Mouse (Mus musculus): ENCODE measurements around the gene Lurap1. TPM values are rescaled to one million over a fixed set of nuclear protein-coding genes. Genes with fewer than 3 reads are reported as not detected.

Lurap1 gene
- polyA plus RNA-seq, 2 experiments, result 1.7 to 2.5 TPM

- no peak overlapping the region for H3K9ac ChIP-seq (ENCODE audit: low read depth, low read length, severe bottlenecking)
- ATAC-seq (ENCODE audit: low FRiP score, low read depth) (no peak), DNase-seq (ENCODE audit: low spot score) (no peak)
- no peaks in the 10 kb centered on the region for H3K9me3 ChIP-seq (ENCODE audit: control insufficient read depth, low read length)
- TF ChIP-seq POLR2A (IDR thresholded peaks at IDR 0.05; ENCODE audit: borderline replicate concordance, extremely low read depth, insufficient read depth, insufficient read length), result no peak
- no peaks in the 10 kb centered on the region for H3K4me1 ChIP-seq (ENCODE audit: control insufficient read depth, insufficient read depth, low read length)
- peak overlapping the region; percentile 31 for H3K4me2 ChIP-seq (replicated peaks; ENCODE audit: low read depth, low read length, severe bottlenecking)
- no peaks in the 10 kb centered on the region for H3K36me3 ChIP-seq (ENCODE audit: control insufficient read depth, insufficient read depth, low read length)
- H3K27me3 ChIP-seq (ENCODE audit: control insufficient read depth, insufficient read depth, low read length), result no peaks in the 10 kb centered on the region
- no peak overlapping the region; the same call in 1 of the 2 replicates for H3K27ac ChIP-seq (replicated peaks; ENCODE audit: low read depth, low read length)
- WGBS, result 8% methylated on average over 12 of the region's 12 CpGs
- H3K4me3 ChIP-seq (replicated peaks; ENCODE audit: low read length), result no peak overlapping the region
Observed at GRCm38 (mm10) chr4:116182745-116183144, 31.6 kb upstream of the Lurap1 start.

DNA sequence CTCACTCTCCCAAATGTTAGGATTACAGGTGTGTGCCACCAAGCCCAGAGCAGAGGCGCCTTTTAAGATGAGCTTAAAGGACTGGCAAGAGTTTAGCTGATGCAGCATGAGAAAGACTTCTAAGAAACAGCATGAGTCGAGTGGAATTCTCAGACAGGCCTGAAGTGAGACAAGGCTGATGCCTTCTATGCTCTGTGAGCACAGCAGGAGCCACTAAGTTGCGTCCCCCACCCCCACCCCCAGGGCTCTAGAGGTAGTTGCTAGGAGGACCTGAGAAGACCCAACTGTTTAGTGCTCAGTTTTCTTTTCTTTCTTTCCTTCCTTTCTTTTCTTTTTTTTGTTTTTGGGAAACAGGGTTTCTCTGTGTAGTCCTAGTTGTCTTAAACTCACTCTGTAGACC, 30.9 kb upstream of the Lurap1 start:
- ATAC-seq (ENCODE audit: low FRiP score, low read depth) (no peak), DNase-seq (ENCODE audit: low spot score) (no peak)
- Histone ChIP-seq H3K27ac (replicated peaks; ENCODE audit: low read depth, low read length) (no peak overlapping the region), H3K4me2 (replicated peaks; ENCODE audit: low read depth, low read length, severe bottlenecking) (no peak overlapping the region), H3K9me3 (ENCODE audit: control insufficient read depth, low read length) (no peaks in the 10 kb centered on the region), H3K4me1 (ENCODE audit: control insufficient read depth, insufficient read depth, low read length) (peaks cover 5% of the 10 kb centered on the region), H3K9ac (ENCODE audit: low read depth, low read length, severe bottlenecking) (no peak overlapping the region), H3K27me3 (ENCODE audit: control insufficient read depth, insufficient read depth, low read length) (no peaks in the 10 kb centered on the region), H3K4me3 (replicated peaks; ENCODE audit: low read length) (no peak overlapping the region), H3K36me3 (ENCODE audit: control insufficient read depth, insufficient read depth, low read length) (no peaks in the 10 kb centered on the region)
- 52% methylated on average over 3 of the region's 3 CpGs for WGBS
- no peak for TF ChIP-seq POLR2A (IDR thresholded peaks at IDR 0.05; ENCODE audit: borderline replicate concordance, extremely low read depth, insufficient read depth, insufficient read length)

GRCm38 (mm10) chr4:116177140-116177539, 26.0 kb upstream of the Lurap1 start:
- no peak overlapping the region for H3K4me3 ChIP-seq (replicated peaks; ENCODE audit: low read length)
- TF ChIP-seq POLR2A (IDR thresholded peaks at IDR 0.05; ENCODE audit: borderline replicate concordance, extremely low read depth, insufficient read depth, insufficient read length), result no peak
- DNase-seq (ENCODE audit: low spot score) (peak; percentile 11), ATAC-seq (ENCODE audit: low FRiP score, low read depth) (no peak)
- no peaks in the 10 kb centered on the region for H3K36me3 ChIP-seq (ENCODE audit: control insufficient read depth, insufficient read depth, low read length)
- peaks cover 23% of the 10 kb centered on the region for H3K4me1 ChIP-seq (ENCODE audit: control insufficient read depth, insufficient read depth, low read length)
- WGBS, result 27% methylated on average over 5 of the region's 5 CpGs
- H3K4me2 ChIP-seq (replicated peaks; ENCODE audit: low read depth, low read length, severe bottlenecking), result peak overlapping the region; percentile 31
- no peak overlapping the region for H3K27ac ChIP-seq (replicated peaks; ENCODE audit: low read depth, low read length)
- no peaks in the 10 kb centered on the region for H3K9me3 ChIP-seq (ENCODE audit: control insufficient read depth, low read length)
- no peaks in the 10 kb centered on the region for H3K27me3 ChIP-seq (ENCODE audit: control insufficient read depth, insufficient read depth, low read length)
- H3K9ac ChIP-seq (ENCODE audit: low read depth, low read length, severe bottlenecking), result peak overlapping the region; percentile 31; the same call in 1 of the 2 replicates

DNA sequence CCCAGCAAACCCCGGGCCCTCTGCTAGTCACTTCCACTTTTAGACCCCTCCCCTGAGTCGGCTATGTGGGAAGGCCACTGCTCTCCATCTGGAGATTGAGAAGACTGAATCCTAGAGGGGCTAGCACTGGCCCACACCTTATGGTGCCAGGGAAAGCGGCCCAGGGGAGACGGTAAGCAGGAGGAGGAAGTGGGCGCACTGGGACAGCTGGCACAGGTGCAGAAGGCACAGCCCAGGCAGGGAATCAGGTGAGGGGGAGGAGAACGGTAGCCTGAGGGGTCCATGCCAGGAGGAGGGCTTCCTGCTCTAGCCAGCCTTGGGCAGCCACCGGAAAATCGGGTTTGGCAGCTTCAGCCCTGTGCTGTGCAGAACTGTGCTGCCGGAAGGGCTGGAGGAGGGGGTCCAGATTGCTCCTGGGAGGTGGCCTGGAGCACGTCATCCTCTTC, 25.4 kb upstream of the Lurap1 start:
- Histone ChIP-seq H3K27ac (replicated peaks; ENCODE audit: low read depth, low read length) (no peak overlapping the region), H3K9ac (ENCODE audit: low read depth, low read length, severe bottlenecking) (no peak overlapping the region), H3K4me2 (replicated peaks; ENCODE audit: low read depth, low read length, severe bottlenecking) (peak overlapping the region; percentile 31), H3K9me3 (ENCODE audit: control insufficient read depth, low read length) (no peaks in the 10 kb centered on the region), H3K36me3 (ENCODE audit: control insufficient read depth, insufficient read depth, low read length) (no peaks in the 10 kb centered on the region), H3K27me3 (ENCODE audit: control insufficient read depth, insufficient read depth, low read length) (no peaks in the 10 kb centered on the region), H3K4me3 (replicated peaks; ENCODE audit: low read length) (no peak overlapping the region; the same call in 1 of the 2 replicates), H3K4me1 (ENCODE audit: control insufficient read depth, insufficient read depth, low read length) (peaks cover 23% of the 10 kb centered on the region)
- TF ChIP-seq POLR2A (IDR thresholded peaks at IDR 0.05; ENCODE audit: borderline replicate concordance, extremely low read depth, insufficient read depth, insufficient read length), result no peak
- DNase-seq (ENCODE audit: low spot score) (peak; percentile 64), ATAC-seq (ENCODE audit: low FRiP score, low read depth) (no peak)
- WGBS, result 21% methylated on average over 10 of the region's 10 CpGs

DNA sequence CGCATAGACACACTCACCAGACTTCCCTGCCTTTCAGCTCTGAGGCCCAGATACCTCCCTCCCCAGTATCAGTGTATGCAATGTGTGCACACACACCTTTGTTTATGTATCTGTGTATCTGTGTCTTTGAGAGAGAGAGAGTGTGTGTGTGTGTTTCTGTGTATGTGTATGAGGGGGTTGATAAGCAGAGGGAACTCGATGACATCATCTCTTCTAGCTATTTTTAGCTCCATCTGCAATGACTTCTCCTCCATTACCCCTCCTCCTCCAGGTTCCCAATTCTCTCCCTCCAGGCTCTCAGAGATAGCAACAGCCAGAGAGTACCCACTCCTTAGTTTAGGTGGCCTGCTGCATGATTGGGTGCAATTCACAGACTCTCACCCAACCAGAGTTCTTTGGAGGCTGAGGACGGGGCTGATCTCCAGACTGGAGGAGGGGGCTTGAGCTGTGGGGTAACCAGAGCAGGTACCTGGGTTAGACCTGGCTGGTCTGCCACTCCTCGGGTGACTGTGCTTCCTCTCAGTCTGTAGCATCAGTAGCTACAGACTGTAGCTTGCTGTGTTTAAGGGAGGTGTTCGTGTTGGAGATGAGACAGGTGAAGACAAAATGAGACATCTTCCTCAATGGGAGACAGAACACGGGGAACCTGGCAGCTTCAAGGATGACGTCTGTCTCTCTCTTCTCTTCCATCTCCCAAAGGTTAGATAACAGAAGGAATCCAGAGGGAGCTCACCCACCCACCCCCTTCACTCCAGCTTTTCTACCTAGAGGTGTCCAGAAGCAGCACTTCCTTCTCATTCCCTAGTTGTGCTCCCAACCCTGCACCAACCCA, 24.8 kb upstream of the Lurap1 start:
- no peak overlapping the region for H3K4me3 ChIP-seq (replicated peaks; ENCODE audit: low read length)
- no peak for TF ChIP-seq POLR2A (IDR thresholded peaks at IDR 0.05; ENCODE audit: borderline replicate concordance, extremely low read depth, insufficient read depth, insufficient read length)
- WGBS, result 64% methylated on average over 7 of the region's 7 CpGs
- DNase-seq (ENCODE audit: low spot score) (no peak), ATAC-seq (ENCODE audit: low FRiP score, low read depth) (no peak)
- no peaks in the 10 kb centered on the region for H3K36me3 ChIP-seq (ENCODE audit: control insufficient read depth, insufficient read depth, low read length)
- no peaks in the 10 kb centered on the region for H3K9me3 ChIP-seq (ENCODE audit: control insufficient read depth, low read length)
- no peak overlapping the region for H3K9ac ChIP-seq (ENCODE audit: low read depth, low read length, severe bottlenecking)
- H3K4me2 ChIP-seq (replicated peaks; ENCODE audit: low read depth, low read length, severe bottlenecking), result peak overlapping the region; percentile 31; the same call in 1 of the 2 replicates
- H3K4me1 ChIP-seq (ENCODE audit: control insufficient read depth, insufficient read depth, low read length), result peaks cover 23% of the 10 kb centered on the region
- no peak overlapping the region for H3K27ac ChIP-seq (replicated peaks; ENCODE audit: low read depth, low read length)
- H3K27me3 ChIP-seq (ENCODE audit: control insufficient read depth, insufficient read depth, low read length), result no peaks in the 10 kb centered on the region
